Mouse (Mus musculus): ENCODE results near the gene Trim80.
"Not testable (repeated sequence)": the region's sequence is repeated elsewhere in the genome, so short reads cannot be mapped to it uniquely, and the experiment has no call there.

Trim80 gene

GRCm38 (mm10) chr11:115429307-115429706 lies 11.0 kb upstream of the Trim80 start:
- no peak for DNase-seq (ENCODE audit: low spot score)

DNA sequence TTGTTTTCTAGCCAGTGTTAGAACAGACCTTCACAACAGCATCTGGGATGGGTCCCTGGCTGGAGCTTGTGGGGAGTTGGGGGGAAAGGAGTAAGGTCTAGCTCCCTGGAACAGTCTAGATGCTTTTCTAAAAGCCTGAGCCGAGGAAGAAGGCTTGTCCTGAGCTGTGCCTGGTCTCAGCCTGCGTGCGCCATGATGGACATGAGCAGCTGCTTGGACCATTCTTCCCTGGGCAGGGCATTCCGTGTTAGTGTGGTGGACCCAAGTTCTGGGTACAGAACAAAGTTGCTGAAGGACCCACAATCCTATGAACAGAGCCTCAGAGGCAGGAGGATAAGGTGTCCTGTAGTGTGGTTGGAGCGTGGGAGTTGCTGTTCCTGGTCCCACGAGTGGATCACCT lies 9.8 kb upstream of the Trim80 start:
- no peak for DNase-seq (ENCODE audit: low spot score)

DNA sequence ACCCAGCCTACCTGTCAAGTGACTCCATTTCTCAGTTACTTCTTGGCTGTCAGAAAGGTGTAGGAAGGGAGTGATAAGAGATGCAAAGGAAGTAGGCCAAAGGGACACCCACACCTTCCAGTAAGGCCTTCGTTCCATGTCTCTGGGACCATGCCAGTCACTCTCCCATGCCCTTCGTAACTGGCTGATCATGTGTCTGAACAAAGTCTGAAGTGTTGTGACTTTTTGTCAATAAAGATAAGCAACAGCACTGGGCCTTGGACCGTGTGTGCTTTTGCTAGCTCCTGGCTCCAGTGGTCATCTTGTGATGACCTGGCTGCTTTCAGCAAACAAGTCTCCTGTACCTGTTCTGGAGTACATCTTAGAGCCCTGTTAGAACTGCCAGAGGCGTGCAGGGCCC lies 7.5 kb upstream of the Trim80 start:
- no peak for DNase-seq (ENCODE audit: low spot score)

DNA sequence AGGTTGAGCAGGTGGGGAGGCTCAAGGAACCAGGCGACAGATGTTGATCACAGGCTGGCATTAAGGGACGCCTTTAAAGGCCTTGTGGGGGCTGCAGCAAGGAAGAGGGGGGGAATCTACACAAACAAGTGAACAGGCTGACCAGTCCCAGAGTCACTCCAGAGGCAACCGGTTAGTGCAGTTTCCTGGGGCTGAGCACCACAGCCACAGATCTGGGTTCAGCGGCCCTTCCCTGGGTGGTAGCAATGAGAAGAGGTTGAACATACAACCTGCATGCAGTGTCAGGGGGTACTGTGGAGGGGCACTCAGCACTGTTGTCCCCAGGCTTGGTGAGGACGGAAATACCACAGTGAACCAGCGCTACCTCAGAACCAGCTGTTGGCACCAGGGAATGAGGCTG lies 7.0 kb upstream of the Trim80 start:
- no peak for DNase-seq (ENCODE audit: low spot score)

- DNase-seq (ENCODE audit: low spot score): no peak
Measured at GRCm38 (mm10) chr11:115435596-115436337, 4.6 kb upstream of the Trim80 start.

DNA sequence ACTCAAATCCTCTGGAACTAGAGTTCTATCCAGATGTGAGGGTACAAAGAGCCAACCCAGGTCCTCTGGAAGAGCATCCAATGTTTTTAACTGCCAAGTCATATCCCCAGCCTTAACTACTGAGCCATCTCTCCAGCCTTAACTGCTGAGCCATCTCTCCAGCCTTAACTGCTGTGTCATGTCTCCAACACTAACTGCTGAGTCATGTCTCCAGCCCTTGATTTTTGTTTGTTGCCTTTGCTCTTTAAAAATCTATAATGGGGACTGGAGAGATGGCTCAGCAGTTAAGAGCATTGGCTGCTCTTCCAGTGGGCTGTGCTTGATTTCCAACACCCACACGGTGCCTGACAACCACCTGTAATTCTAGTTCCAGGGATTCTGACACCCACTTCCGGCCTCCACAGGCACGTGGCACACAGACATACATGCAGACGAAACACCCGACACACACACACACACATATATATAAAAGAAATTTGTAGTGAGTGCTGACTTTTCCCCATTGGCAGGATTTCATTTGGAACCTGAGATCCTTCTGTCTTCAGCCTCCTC lies 2.7 kb upstream of the Trim80 start:
- DNase-seq (ENCODE audit: low spot score): no peak

- DNase-seq (ENCODE audit: low spot score): no peak
Measured at GRCm38 (mm10) chr11:115439326-115439725, 1.0 kb upstream of the Trim80 start.

DNA sequence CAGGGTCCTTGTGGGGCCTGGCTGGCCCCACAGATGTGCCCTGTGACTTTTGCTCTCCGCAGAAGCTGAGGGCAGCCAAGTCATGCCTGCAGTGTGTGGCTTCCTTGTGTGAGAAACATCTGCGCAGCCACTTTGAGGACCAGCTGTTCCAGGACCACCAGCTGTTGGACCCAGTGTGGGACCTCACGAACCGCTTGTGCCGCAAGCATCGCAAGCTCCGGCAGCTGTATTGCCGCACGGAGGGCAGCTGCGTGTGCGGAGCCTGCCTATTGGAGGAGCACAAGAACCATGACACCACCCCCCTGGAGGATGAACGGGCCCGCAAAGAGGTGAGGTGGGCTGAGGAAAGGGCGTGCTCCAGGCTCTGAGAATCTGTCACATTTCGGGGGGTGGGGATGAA lies 1.1 kb downstream of the Trim80 start:
- DNase-seq (ENCODE audit: low spot score): no peak

DNA sequence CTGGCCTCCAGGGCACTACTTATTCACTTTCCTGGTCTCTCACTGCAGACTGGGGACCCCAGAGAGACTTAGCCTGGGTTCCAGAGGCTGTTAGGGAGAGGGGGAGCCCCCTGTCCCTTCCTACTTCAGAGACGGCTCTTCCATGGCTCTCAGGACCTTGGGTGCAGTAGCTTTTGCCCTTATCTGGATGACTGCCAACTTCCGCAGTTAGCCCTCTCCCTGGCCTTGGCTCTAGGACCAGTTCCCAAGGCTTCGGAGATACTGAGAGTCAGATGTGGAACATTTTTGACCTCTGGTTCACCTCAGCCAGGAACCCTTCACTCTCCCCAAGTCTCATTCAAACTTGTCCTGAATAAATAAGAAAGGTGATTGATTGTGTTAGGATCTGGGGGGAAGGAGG lies 6.6 kb downstream of the Trim80 start:
- DNase-seq (ENCODE audit: low spot score): no peak

- DNase-seq (ENCODE audit: low spot score): no peak
Measured at GRCm38 (mm10) chr11:115447321-115447885, 7.1 kb downstream of the Trim80 start.

DNA sequence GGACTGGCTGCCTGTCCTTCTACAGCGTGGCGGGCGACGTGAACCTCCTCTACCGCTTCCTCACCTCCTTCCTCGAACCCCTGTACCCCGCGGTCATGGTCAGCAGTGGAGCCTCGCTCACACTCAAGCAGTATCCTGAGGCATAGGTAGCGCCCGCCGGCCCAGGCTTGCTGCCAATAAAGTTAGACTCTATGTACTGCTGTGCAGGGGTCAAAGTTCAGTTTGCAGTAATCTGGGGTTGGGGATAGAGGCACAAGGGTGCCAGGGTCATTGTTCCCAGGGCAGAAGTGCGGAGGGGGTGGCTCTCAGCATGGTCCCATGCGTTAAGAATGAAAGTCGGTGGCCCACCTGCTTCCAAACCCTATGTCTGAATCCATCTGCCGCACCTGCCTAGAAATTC lies 7.7 kb downstream of the Trim80 start:
- no peak for DNase-seq (ENCODE audit: low spot score)

GRCm38 (mm10) chr11:115448998-115449397 lies 8.7 kb downstream of the Trim80 start:
- DNase-seq (ENCODE audit: low spot score): no peak

- no peak for DNase-seq (ENCODE audit: low spot score)
Measured at GRCm38 (mm10) chr11:115450176-115450575, 9.8 kb downstream of the Trim80 start.

DNA sequence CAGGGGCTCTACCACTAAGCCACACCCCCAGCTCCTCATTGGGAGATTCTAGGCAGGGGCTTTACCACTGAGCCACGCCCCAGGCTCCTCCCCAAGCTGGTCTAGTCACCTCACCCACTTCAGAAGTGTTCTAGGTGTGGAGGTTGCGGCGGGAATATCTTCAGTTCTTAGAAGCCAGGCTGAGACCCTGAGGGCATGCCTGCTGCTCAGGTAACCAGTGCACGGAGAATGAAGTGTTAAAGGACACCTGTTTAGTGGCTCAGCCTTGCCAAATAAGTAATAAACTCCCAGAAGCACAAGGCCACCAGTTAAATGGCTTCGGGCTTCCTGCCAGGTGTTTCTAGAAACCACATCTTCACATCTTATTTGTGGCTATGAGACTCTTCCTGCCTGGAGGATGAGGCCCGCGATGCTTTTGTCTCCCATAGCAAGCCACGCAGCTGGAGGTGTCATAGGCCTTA lies 11.5 kb downstream of the Trim80 start:
- no peak for DNase-seq (ENCODE audit: low spot score)

DNA sequence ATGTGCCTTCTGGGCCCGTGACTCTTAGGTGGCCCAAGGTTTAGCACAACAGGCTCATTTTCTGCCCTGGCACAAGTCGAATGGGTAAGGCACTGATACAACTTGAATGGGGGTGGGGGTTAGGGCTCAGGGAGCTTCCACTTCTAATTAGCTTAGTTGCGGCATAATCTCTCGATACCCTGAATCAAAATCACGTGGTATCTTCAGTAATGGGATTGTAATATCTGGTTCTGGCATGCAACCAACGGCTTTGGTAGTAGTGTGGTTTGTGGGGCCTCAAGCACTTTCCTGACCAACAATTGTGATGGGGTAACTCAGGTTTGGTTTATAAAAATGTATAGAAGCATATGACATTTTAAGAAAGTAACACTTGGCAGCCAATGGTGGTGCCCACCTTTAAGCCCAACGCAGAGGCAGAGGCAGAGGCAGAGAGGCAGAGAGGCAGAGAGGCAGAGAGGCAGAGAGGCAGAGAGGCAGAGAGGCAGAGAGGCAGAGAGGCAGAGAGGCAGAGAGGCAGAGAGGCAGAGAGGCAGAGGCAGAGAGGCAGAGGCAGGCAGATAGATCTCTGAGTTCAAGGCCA lies 12.0 kb downstream of the Trim80 start:
- no peak for DNase-seq (ENCODE audit: low spot score)

DNA sequence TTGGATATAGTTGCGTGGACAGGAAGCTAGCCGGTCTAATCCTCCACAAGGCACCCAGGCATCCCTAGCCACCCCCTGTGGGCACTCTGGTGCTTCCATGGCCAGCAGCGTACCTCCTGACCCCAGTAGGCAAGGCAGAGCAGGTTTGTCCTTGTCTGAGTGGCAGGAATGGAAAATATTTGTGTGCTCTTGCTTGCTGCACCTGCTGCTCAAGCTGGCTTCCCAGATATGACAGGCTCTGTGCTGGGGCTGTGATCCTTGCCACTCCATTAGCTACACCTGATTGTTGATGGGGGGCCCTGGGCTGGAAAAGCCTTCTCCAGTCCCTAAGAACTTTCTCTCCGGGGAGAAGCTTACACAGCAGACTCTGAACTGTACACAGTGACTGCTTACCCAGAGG lies 13.0 kb downstream of the Trim80 start:
- DNase-seq (ENCODE audit: low spot score): no peak

- not testable (repeated sequence) for DNase-seq (ENCODE audit: low spot score)
Measured at GRCm38 (mm10) chr11:115454822-115455221, 14.5 kb downstream of the Trim80 start.

- no peak for DNase-seq (ENCODE audit: low spot score)
Measured at GRCm38 (mm10) chr11:115455619-115456018, 15.3 kb downstream of the Trim80 start.

DNA sequence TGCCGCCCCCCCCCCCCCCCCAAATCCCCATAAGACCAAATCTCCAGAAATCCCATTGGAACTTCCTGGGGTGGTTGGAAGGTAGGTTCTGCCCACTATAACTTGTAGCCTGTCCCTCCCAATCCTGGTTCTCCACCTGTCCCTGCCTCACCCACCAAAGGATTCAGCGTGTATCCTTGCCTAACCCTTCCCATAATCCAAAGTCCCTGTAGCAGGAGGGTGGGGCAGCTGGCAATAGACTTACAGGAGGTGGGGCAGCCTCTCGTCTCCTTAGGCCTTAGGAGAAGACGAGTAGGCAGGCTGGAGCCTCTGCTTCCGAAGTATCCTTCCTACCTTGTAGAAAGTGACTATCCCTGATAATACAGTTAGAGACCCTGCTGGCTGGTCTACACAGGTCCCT lies 15.8 kb downstream of the Trim80 start:
- no peak for DNase-seq (ENCODE audit: low spot score)

- no peak for DNase-seq (ENCODE audit: low spot score)
Measured at GRCm38 (mm10) chr11:115457405-115457804, 17.1 kb downstream of the Trim80 start.

GRCm38 (mm10) chr11:115460976-115461375 lies 20.6 kb downstream of the Trim80 start:
- no peak for DNase-seq (ENCODE audit: low spot score)

GRCm38 (mm10) chr11:115461846-115462242 lies 21.5 kb downstream of the Trim80 start:
- no peak for DNase-seq (ENCODE audit: low spot score)

GRCm38 (mm10) chr11:115462243-115462891 lies 22.0 kb downstream of the Trim80 start, which contains the start of gene Slc16a5:
Slc16a5 (plus strand) TSS chr11:115462474.
- no peak for DNase-seq (ENCODE audit: low spot score)

All from c-Kit-positive CD71-positive TER-119-positive erythroid progenitor cells, embryonic 14.5 days (primary cell).